Mouse (Mus musculus) adrenal gland, adult (tissue): ENCODE measurements around the gene Sidt1.
"Not testable (repeated sequence)": the region's sequence is repeated elsewhere in the genome, so short reads cannot be mapped to it uniquely, and the experiment has no call there.

ENCODE experiments used
- DNase-seq, 2 experiments: peaks; one replicate each; pipeline ENCODE4 v3.0.0; 2022 to 2023; ENCODE audit warnings: low spot score in 1 of 2; ENCODE audit not compliant: inconsistent age in 2 of 2

Sidt1 gene

DNA sequence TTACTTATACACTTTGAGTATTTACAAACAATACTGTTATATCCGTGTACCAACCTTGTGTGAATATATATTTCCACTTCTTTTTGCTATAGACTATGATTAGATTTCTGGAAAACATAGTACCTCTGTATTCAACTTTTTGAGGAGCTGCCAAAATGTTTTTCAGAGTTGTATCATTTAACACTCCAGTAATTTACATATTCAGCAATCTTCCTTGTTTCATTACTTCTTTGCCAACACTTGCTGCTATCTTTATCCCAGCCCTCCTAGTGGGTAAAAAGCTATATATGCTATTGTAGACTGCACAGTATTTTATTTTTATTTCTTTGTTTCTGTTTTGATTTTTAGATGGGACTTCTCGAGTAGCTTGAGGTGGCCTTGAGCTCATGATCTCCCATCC lies 29.2 kb downstream of the Sidt1 start:
- DNase-seq, result no peak

DNA sequence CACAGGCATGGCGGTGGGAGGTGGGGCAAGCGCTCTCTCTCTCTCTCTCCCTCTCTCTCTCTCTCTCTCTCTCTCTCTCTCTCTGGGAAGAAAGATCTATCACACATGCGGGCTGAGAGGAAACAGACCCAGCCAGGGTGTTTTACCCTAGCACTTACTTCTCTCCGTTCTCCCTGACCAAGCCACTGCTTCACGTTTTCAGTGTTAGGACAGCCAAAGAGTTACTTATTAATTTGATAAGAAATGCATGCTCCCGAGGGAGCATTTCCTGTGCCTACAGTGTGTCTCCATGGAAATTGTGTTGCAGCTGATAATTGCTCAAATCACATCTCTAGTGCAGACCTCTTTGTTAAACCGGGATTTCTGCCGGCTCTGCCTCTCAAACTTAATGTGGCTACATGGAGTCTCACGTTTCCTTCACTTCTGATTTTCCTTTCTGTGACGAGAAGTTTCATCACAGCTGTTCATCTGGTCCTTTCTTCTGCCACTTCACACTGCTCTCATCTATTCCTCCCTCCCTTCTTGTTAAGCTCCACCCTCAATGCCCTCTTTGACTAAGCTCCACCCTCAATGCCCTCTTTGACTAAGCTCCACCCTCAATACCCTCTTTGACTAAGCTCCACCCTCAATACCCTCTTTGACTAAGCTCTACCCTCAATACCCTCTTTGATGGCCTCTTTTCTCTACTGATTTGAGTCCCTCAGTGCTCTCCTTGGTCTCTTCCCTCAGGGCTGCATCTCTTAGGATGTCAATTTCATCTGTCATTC lies 30.7 kb downstream of the Sidt1 start:
- no peak for DNase-seq

DNA sequence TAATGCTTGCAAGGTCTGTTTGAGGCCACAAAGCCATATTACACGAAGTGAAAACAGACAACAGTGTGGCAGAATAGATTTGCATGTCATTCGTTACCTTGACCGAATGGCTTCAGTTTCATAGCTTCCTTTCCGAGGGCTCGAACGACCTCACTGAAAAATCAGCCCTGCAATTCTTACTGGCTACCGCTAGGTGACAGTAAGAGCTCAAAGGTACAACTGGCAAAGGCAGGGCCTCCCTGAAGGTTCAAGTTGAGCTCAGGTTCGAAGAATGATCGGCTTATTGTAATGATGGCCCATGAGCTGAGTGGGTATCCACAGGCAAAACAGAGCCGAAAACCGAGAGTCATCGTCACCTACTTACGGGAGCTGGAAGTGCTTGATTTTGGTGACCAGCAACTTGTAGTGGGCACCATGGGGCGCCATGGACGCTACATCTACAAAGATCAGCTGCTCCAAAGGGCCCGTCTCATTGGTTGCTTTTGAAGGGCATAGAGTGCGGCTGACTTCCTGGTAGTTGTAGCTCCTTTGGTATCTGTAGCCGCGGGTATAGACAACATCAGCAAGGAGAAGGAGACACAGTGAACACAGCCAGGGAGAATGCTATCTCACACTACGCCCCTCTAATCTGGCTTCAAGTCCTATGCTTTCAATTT lies 33.4 kb downstream of the Sidt1 start:
- no peak for DNase-seq

DNA sequence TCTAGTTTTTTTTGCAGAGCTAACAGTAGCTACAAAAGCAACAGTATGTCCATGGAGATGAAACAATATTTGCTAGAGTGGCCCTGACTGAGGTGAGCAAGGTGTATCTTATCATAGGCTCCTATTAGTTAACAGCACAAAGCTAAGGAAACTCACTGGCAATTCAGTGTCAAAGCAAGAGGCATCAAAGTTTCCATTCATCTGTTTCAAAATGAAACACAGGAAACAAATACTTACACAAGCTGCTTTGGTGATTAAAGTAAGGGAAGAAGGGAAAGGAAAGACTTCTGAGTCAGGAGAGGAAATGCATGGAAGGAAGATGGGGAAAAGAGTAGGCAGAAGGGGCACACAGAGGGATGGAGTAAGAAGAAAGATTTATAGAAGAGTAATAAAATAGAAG lies 39.0 kb downstream of the Sidt1 start:
- DNase-seq, result no peak

DNA sequence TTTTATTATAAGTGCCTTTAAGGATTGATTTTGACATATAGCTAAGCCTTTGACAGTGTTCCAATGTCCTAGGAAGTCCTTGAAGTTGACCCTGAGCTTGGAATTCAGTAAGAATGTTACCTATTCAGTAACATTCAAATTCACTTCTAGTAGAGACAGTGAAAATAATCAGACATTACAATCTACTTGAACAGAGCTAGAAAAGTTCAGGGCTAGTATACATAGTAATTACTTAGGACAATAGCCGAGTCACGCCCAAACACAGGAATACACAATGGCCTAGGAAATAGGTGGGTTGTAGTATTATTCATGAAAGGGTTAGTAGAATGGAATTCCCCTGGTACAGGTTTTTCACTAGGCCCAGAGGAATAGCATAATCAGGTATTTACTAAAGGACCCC lies 40.3 kb downstream of the Sidt1 start:
- not testable (repeated sequence) for DNase-seq

DNA sequence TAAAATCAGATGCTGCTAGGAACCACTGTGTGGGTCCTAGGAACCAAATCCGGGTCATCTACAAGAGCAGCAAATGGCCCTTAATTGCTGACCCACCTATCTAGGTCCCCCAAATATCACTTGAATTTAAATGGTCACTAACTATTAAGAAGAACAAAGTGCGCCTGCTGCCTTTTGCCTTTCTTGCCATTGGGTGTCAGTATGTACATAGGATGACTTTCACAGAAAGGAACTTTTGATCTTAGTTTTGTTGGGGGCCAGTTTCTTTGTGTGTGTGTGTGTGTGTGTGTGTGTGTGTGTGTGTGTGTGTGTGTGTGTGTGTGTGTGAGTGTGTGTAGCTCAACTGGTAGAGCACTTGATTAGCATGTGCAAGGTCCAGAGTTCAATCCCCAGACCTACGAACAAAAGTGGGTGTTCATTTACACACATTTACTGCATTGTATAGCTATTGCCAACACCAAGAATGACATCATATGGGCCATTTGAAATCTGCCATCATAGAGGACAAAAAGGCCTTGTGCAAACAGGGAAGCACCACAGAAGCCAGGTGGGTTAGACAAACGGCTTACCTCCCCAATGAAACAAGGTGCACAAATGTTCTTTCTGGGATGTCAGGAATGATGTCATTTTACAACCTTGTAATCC lies 43.9 kb downstream of the Sidt1 start:
- no peak for DNase-seq

DNA sequence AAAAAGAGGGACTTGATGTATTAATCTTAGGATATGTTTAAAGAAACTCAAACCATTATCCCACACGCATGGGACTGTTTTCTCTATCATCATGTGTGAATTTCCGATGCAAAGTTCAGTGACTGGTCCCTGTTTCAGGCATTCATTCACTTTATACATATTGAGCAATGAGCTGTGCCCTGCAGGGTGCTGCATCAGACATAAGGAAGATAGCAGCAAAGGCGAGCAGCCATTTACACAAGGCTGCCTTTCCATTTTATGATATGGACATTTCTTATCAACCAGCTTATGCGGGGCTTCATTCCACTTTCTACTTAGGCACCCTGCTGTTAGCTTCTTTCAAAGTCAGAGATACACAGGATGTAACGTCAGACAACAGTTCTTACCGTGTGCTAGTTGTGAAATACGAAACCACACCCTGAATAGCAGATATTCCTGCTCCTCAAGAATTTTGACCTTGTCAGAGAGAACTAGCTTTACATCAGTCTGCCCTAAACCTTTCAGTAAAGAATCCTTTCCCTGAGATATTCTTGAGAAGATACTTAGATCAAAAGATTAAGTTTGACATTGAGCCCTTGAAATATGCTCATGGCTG lies 45.5 kb downstream of the Sidt1 start:
- DNase-seq, result no peak

DNA sequence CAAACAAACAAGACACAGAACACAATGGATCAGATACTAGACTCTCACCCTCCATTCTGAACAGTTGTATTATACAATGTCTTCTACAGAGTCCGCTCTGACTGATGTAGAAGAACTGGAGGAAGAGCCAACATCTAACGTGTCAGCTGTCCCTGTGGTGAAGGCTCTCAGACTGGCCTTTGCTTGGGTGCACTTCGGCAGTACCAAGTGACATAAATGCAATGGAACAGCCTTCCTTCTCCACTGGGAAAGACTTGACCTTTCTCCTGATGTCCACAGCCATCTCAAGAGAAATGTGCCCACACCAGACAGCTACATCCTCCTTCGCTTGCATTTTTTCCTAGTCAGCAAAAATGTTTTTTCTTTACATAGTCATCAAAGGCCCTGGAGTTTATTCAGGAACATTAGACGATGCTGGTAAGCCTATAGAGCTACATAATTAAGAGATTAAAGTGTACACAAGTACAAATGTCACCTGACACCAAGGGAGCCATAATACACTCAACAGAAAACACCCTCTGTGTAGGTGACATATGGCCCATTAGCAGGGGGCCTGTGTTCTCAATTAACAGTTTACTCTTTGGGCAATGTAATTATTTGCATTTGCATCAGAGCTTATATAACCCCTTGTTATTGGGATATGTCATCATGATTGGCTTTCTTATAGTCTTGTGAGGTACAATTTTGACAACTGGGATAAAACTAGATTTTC lies 50.2 kb downstream of the Sidt1 start:
- DNase-seq, result no peak

DNA sequence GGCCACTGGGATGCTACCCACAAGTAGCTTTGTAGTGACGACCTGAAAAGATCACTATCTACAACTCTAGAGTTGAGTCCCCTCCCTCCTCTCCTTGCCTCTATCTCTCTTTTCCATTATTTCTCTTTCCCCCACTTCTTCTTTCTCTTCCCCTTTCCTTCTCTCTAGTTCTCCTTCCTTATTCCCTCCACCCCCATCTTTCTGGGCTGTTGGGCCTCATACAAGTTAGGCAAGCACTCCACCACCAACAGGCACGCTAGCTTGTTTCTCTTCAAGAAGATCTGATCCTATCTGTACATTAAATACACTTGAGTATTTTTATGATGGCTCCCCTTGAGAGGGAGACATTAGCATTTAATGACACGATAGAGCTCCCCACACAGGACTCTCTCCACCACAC lies 51.0 kb downstream of the Sidt1 start:
- no peak for DNase-seq

DNA sequence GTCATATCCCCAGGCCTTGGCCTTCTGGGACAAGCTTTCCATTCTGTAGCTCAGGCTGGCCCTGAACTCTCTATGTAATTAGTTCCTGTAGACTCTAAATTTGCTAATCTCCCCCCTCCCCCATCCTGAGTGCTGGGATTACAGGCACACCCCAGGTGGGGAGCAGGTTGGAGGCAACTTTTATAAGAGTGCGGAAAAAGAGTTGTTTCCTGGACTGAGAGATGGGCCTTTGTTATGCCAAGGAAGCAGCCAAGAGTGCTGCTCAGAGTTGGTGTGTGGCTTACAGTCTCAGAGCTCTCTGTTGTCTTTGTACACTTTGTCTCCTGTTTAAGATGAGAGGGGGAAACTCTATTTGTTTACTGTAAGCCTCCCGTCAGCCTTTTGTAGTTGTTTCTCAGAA lies 52.2 kb downstream of the Sidt1 start:
- no peak for DNase-seq

DNA sequence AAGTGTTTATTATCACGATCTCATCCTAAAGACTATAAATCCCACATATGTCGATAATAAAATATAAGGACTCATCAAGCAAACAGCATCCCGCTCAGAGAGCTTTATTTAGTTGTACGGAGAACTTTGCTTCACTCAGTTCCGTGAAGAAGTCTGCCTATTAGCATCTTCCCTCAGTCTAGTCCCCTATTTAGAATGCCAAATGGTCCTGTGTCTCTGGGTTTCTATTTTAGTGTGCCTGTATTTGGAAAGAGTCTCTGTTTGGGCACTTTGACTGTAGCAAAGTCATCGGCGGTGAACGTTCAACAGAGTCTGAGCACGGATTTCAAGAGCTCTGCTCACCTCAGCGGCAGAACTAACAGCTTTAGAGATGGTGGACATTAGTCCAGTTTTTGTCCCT lies 55.8 kb downstream of the Sidt1 start:
- DNase-seq, result no peak

DNA sequence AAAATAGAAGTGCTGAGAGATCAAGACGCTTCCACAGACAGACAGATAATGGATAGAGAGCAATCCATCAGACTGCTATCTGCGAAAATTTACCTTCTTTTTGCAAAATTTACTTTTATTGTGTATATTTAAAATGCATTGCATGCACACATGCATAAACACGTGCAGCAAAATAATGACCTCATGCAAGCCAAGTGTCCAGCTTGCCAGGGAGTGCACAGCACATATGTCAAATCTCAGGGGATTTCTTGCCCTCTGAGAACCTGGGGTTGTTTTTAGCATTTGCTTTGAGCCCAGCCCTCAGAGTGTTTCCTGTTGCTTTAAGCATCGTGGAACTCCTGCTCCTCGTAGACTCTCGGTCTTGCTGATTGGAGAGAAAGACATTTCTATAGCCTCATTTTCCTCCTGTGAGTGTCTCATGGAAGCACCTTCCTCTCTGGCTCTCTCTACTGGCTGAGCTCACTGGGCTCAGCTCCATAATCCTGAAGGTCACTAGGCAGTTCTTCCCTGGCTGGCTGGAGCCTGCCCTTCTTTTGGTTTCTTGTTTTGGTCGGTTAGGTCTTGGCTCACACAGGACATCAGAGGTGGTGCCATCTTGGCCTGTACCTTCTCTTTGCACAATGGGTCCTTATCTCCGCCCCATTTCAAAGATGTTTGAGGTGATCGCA lies 61.5 kb downstream of the Sidt1 start:
- peak; percentile 75 to 87 for DNase-seq

DNA sequence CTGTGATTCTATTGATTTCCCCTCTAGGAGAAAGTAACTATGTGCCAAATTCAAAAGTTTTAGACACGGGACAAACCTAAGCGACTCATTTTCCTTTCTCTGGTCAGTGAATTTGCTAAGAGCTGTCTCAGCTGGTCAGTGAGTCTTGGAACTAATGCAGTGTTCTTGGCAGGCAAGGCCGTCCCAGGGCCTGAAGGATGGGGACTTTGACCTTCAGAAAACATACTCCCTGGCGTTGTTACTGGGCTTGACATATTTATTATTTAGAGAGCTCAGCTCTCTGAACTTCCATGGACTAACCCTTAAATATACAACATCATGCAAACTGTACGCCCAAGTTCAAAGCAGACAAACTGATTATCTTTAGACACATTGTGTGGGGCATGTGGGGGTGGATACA lies 62.4 kb downstream of the Sidt1 start:
- DNase-seq, result peak; percentile 78 to 87

DNA sequence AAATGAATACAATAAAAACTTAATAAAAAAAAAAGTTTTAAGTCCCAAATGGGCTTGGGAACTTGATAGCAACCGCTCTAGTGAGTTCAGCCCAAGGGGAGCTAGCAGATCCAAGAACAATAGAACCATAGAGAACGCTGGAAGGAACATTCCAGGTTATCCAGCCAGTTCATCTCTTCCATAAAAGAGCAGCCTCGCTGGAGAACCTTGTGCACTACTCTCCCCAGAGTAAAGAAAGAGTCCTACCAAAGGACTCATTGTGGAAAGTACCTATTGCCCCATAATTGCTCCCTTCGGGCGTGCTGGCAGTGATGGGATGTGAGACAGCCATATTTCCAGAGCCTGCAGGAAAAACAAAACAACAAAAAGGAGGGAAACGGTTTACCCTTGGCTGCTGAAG lies 63.4 kb downstream of the Sidt1 start:
- DNase-seq, result peak in 1 of 2 experiments; percentile 39

DNA sequence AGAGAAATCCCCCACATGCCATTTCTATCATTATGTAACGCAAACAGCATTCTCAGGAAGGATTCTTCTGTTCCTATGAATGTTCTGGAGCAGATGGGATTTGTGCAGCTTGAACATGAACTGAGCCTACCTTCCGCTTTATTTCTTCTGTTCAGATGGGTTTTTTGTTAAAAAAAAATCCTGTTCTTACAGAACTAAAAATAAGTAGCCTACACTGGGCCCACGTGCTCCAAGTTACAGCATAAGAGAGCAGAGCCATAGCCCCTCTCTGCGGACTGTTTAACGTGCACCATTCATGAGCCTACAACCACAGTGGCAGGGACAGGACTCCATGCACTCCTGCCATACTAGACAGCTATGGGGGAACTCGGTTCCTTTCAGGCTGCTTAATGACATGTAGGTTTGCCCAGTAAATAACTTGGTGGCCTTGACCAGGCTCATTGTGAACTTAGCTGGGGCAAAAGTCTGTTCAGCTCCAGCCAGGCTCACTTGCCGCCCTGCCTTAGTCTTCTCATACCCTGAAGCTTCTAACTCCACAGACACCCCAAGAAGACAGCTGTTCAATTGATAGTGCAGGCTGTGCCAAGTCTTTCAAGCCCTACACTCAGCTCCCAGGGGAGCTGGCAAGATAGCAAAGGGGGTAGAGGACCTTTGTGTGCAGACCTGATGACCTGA lies 64.3 kb downstream of the Sidt1 start:
- DNase-seq, result peak; percentile 63 to 67

DNA sequence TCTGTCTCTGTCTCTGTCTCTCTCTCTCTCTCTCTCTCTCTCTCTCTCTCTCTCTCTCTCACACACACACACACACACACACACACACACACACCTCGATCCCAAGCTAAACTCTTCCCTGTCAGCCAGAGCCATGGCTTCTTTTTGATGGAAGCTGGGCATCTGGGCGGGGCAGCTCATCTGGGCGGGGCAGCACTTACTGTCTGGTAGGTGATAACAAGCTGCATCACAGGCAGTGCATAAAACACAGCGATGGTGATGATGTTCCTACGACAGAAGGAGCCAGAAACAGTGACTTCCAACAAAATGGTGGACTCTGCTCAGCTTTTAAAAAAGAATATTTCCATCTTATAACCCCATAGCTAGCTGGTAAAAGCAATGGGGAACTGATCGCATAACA lies 67.4 kb downstream of the Sidt1 start:
- DNase-seq, result no peak

DNA sequence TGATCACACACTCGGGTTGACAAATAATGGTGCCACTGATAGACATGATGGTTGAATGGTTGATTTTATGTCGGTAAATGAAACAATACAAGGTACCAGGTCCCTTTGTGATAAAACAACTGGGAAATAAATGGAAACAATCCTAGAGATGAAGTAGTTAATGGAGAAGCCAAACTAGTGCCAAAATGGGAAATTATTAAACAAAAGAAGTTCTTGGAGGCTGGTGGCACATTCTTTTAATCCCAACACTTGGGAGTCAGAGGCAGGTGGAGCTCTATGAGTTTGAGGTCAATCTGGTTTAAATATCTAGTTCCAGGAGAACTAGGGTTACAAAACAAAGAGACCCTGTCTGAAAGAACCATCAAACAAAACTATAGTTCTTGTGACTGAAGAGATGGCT lies 68.1 kb downstream of the Sidt1 start:
- DNase-seq, result no peak

DNA sequence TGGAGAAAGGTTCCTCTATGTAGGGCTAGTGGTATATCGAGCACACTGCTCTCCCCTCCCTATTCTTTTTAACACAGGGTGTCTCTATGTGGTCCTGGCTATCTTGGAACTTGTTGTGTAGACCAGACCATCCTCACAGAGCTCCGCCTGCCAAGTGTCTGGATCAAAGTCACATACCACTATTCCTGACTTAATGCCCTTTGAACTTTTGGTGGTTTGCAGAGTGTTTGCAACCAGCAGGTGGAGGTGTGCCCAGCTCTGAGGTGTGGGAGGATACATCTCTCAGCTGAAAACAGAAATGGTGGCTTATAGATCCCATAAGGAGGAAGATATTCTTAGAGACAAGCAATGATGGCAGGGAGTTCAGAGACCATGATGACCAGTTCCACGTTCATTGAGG lies 75.5 kb downstream of the Sidt1 start:
- no peak for DNase-seq

DNA sequence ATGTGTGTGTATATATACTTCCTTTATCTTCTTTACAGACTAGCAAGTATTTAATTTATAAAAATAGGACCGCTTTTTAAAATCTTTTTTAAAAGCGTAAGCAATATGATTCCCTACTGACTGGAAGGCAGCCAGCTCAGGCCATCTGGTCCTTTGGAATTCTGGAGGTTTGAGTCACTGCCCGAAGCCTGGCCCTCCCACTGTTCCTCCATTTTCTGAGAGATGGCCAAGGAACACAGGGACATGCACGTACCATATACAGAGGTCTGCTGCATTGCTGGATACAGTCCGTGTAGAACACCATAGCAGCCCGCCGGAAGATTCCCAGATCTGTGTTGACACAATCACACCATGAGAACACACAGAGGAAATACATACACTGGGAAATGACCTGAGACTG lies 78.3 kb downstream of the Sidt1 start:
- no peak for DNase-seq
